Mouse (Mus musculus) kidney, postnatal 0 days (tissue): ENCODE results near the gene Kiz. TPM values are rescaled to one million over a fixed set of nuclear protein-coding genes. Genes with fewer than 3 reads are reported as not detected.
A peak's percentile ranks its signal among the peaks of the same experiment; 100 is the strongest.

ENCODE experiments used
- ATAC-seq: fragments of 200-750 bp; cut with Nextera tagmentation; replicated peaks from 2 replicates; pipeline ENCODE4 v1.8.0; 2017; ENCODE audit warnings: low read depth, moderate number of reproducible peaks, moderate TSS enrichment, moderate library complexity; ENCODE audit not compliant: low FRiP score
- DNase-seq: peaks from one replicate; pipeline ENCODE4 v3.0.0-alpha.2; 2016; ENCODE audit warnings: low spot score
- H3K27ac ChIP-seq: fragments of 300-500 bp; sonication (generic); 2 replicates; pipeline ENCODE4 v1.5.1; 2014; ENCODE audit warnings: mild to moderate bottlenecking
- H3K27me3 ChIP-seq: fragments of 300-500 bp; sonication (generic); 2 replicates; pipeline ENCODE4 v1.6.1; 2014; ENCODE audit warnings: low read length, mixed read lengths; ENCODE audit not compliant: insufficient read depth
- H3K36me3 ChIP-seq: fragments of 300-500 bp; sonication (generic); 2 replicates; pipeline ENCODE4 v1.6.1; 2014; ENCODE audit warnings: low read length, mixed read lengths; ENCODE audit not compliant: insufficient read depth
- H3K4me1 ChIP-seq: fragments of 300-500 bp; sonication (generic); replicated peaks from 2 replicates; pipeline ENCODE4 v1.6.1; 2014; ENCODE audit warnings: antibody characterized with exemption, low read length, mixed read lengths; ENCODE audit not compliant: insufficient read depth
- H3K4me2 ChIP-seq: fragments of 300-500 bp; sonication (generic); 2 replicates; pipeline ENCODE4 v1.6.1; 2014; ENCODE audit warnings: mild to moderate bottlenecking, low read length, moderate library complexity, mixed read lengths
- H3K4me3 ChIP-seq: fragments of 300-500 bp; sonication (generic); replicated peaks from 2 replicates; pipeline ENCODE4 v1.5.1; 2014; ENCODE audit warnings: low read depth, low read length
- H3K9ac ChIP-seq: fragments of 300-500 bp; sonication (generic); 2 replicates; pipeline ENCODE4 v1.6.1; 2014; ENCODE audit warnings: low read depth, low read length
- H3K9me3 ChIP-seq: fragments of 300-500 bp; sonication (generic); replicated peaks from 2 replicates; pipeline ENCODE4 v1.6.1; 2016; ENCODE audit warnings: low read length, inconsistent platforms, mixed read lengths
- CTCF ChIP-seq: IDR thresholded peaks from 2 replicates; pipeline ENCODE4 v1.5.1; 2016; ENCODE audit warnings: antibody characterized with exemption, low read depth, mild to moderate bottlenecking, moderate library complexity
- WGBS: fragments of 180-500 bp; shearing (Covaris S2); extraction: QIAGEN DNeasy Blood & Tissue Kit; methylation state at CpG from one replicate; pipeline ENCODE4 v1.1.7; 2014; 5-methylcytosine and 5-hydroxymethylcytosine counted together
- polyA plus RNA-seq: library from polyadenylated mRNA; unstranded; fragments of >200 nt; fragmentation: Nextera tagmentation; extraction: Ambion mirVana; gene quantifications from 2 replicates; pipeline ENCODE4 v1.2.1, GENCODE M21; 2015

The Kiz gene
- polyA plus RNA-seq, 1 experiment from 2014 or later = 31.0 TPM

GRCm38 (mm10) chr2:146881623-146882022 lies 26.0 kb downstream of the Kiz start:
- no peak overlapping the region for H3K4me3 ChIP-seq
- no peak overlapping the region for H3K9ac ChIP-seq
- no peak for ATAC-seq
- H3K36me3 ChIP-seq = 0 out of 2 replicates have a peak, but pooled peaks cover 3% of the 10 kb centered on the region
- DNase-seq = no peak
- H3K4me1 ChIP-seq = no peaks in the 10 kb centered on the region
- TF ChIP-seq CTCF = no peak
- H3K27ac ChIP-seq = no peak overlapping the region
- 95% methylated on average over 4 of the region's 4 CpGs for WGBS
- H3K9me3 ChIP-seq = no peaks in the 10 kb centered on the region
- H3K4me2 ChIP-seq = no peak overlapping the region
- H3K27me3 ChIP-seq = no peaks in the 10 kb centered on the region

- H3K4me1 ChIP-seq = no peaks in the 10 kb centered on the region
- WGBS = 73% methylated on average over 8 of the region's 8 CpGs
- no peak overlapping the region for H3K4me3 ChIP-seq
- H3K9me3 ChIP-seq = no peaks in the 10 kb centered on the region
- H3K4me2 ChIP-seq = no peak overlapping the region
- no peak for DNase-seq
- no peak overlapping the region for H3K9ac ChIP-seq
- TF ChIP-seq CTCF = no peak
- ATAC-seq = no peak
- no peaks in the 10 kb centered on the region for H3K27me3 ChIP-seq
- H3K36me3 ChIP-seq = 0 out of 2 replicates have a peak, but pooled peaks cover 3% of the 10 kb centered on the region
- 0 out of 2 replicates have a peak overlapping the region, but pooled peaks have one; percentile 15 for H3K27ac ChIP-seq
These were observed 28.7 kb downstream of the Kiz start for GRCm38 (mm10) chr2:146884291-146884855.

- H3K4me2 ChIP-seq = no peak overlapping the region
- H3K27me3 ChIP-seq = no peaks in the 10 kb centered on the region
- H3K9ac ChIP-seq = no peak overlapping the region
- WGBS = 80% methylated on average over 4 of the region's 4 CpGs
- no peak overlapping the region for H3K4me3 ChIP-seq
- no peak for ATAC-seq
- DNase-seq = no peak
- H3K36me3 ChIP-seq = 0 out of 2 replicates have a peak, but pooled peaks cover 10% of the 10 kb centered on the region
- no peaks in the 10 kb centered on the region for H3K4me1 ChIP-seq
- no peaks in the 10 kb centered on the region for H3K9me3 ChIP-seq
- H3K27ac ChIP-seq = no peak overlapping the region
- TF ChIP-seq CTCF = no peak
These were observed 33.2 kb downstream of the Kiz start for GRCm38 (mm10) chr2:146888786-146889414.

- Histone ChIP-seq H3K9me3 (no peaks in the 10 kb centered on the region), H3K27me3 (no peaks in the 10 kb centered on the region), H3K4me1 (no peaks in the 10 kb centered on the region), H3K36me3 (no peaks in the 10 kb centered on the region), H3K9ac (no peak overlapping the region), H3K27ac (no peak overlapping the region), H3K4me3 (no peak overlapping the region), H3K4me2 (no peak overlapping the region)
- TF ChIP-seq CTCF = peak; percentile 59
- DNase-seq (no peak), ATAC-seq (0 out of 2 replicates have a peak, but pooled peaks have one; percentile 29)
These were observed 43.3 kb downstream of the Kiz start for GRCm38 (mm10) chr2:146898977-146899376.

GRCm38 (mm10) chr2:146916085-146916484 lies 60.4 kb downstream of the Kiz start:
- Histone ChIP-seq H3K4me1 (no peaks in the 10 kb centered on the region), H3K4me2 (no peak overlapping the region), H3K27ac (no peak overlapping the region), H3K36me3 (no peaks in the 10 kb centered on the region), H3K27me3 (no peaks in the 10 kb centered on the region), H3K4me3 (no peak overlapping the region), H3K9me3 (no peaks in the 10 kb centered on the region), H3K9ac (no peak overlapping the region)
- no peak for TF ChIP-seq CTCF
- ATAC-seq (no peak), DNase-seq (no peak)
- 78% methylated on average over 3 of the region's 3 CpGs for WGBS

- H3K9me3 ChIP-seq = no peaks in the 10 kb centered on the region
- no peak overlapping the region for H3K27ac ChIP-seq
- no peak overlapping the region for H3K9ac ChIP-seq
- TF ChIP-seq CTCF = no peak
- no peak overlapping the region for H3K4me2 ChIP-seq
- H3K4me1 ChIP-seq = no peaks in the 10 kb centered on the region
- WGBS = 59% methylated on average over 3 of the region's 3 CpGs
- DNase-seq = no peak
- no peak for ATAC-seq
- H3K27me3 ChIP-seq = no peaks in the 10 kb centered on the region
- H3K36me3 ChIP-seq = no peaks in the 10 kb centered on the region
- no peak overlapping the region for H3K4me3 ChIP-seq
These were observed 62.1 kb downstream of the Kiz start for GRCm38 (mm10) chr2:146917770-146918169.
